Mouse (Mus musculus) intestine, postnatal 0 days (tissue): Measurements from ENCODE around the gene Tmem262. TPM values are rescaled to one million over a fixed set of nuclear protein-coding genes. Genes with fewer than 3 reads are reported as not detected.

Source experiments
- ATAC-seq: fragments of 200-750 bp; cut with Nextera tagmentation; 2 replicates; pipeline ENCODE4 v1.8.0; 2017; ENCODE audit warnings: mild to moderate bottlenecking, moderate TSS enrichment, moderate library complexity
- H3K27ac ChIP-seq: fragments of 300-500 bp; sonication (generic); 2 replicates; pipeline ENCODE4 v1.5.1; 2014; ENCODE audit warnings: mild to moderate bottlenecking, low read depth, low read length, moderate library complexity
- H3K27me3 ChIP-seq: fragments of 300-500 bp; sonication (generic); replicated peaks from 2 replicates; pipeline ENCODE4 v1.6.1; 2014; ENCODE audit warnings: low read length, mixed read lengths; ENCODE audit not compliant: control insufficient read depth, insufficient read depth
- H3K36me3 ChIP-seq: fragments of 300-500 bp; sonication (generic); 2 replicates; pipeline ENCODE4 v1.6.1; 2014; ENCODE audit warnings: mild to moderate bottlenecking, moderate library complexity; ENCODE audit not compliant: control insufficient read depth, insufficient read depth
- H3K4me1 ChIP-seq: fragments of 300-500 bp; sonication (generic); replicated peaks from 2 replicates; pipeline ENCODE4 v1.6.1; 2014; ENCODE audit warnings: antibody characterized with exemption, low read length, mixed read lengths; ENCODE audit not compliant: control insufficient read depth, insufficient read depth
- H3K4me2 ChIP-seq: fragments of 300-500 bp; sonication (generic); replicated peaks from 2 replicates; pipeline ENCODE4 v1.6.1; 2014; ENCODE audit warnings: low read depth, mild to moderate bottlenecking, moderate library complexity
- H3K4me3 ChIP-seq: fragments of 300-500 bp; sonication (generic); 2 replicates; pipeline ENCODE4 v1.5.1; 2014; ENCODE audit warnings: low read depth, low read length
- H3K9ac ChIP-seq: fragments of 300-500 bp; sonication (generic); 2 replicates; pipeline ENCODE4 v1.6.1; 2014; ENCODE audit warnings: mild to moderate bottlenecking, low read depth, low read length
- H3K9me3 ChIP-seq: fragments of 300-500 bp; sonication (generic); 2 replicates; pipeline ENCODE4 v1.6.1; 2016; ENCODE audit warnings: mixed run types; ENCODE audit not compliant: control insufficient read depth
- CTCF ChIP-seq: sonication (generic); IDR thresholded peaks from 2 replicates; pipeline ENCODE4 v1.5.1; 2016; ENCODE audit warnings: low read depth, mild to moderate bottlenecking, control low read depth, antibody characterized with exemption, moderate library complexity
- WGBS: fragments of 180-500 bp; shearing (Covaris S2); extraction: QIAGEN DNeasy Blood & Tissue Kit; methylation state at CpG from one replicate; pipeline ENCODE4 v1.1.7; 2014; 5-methylcytosine and 5-hydroxymethylcytosine counted together
- polyA plus RNA-seq: library from polyadenylated mRNA; unstranded; fragments of >200 nt; fragmentation: Nextera tagmentation; extraction: Ambion mirVana; gene quantifications from 2 replicates; pipeline ENCODE4 v1.2.1, GENCODE M21; 2015

Gene Tmem262
- polyA plus RNA-seq, result not detected in 2 replicates

DNA sequence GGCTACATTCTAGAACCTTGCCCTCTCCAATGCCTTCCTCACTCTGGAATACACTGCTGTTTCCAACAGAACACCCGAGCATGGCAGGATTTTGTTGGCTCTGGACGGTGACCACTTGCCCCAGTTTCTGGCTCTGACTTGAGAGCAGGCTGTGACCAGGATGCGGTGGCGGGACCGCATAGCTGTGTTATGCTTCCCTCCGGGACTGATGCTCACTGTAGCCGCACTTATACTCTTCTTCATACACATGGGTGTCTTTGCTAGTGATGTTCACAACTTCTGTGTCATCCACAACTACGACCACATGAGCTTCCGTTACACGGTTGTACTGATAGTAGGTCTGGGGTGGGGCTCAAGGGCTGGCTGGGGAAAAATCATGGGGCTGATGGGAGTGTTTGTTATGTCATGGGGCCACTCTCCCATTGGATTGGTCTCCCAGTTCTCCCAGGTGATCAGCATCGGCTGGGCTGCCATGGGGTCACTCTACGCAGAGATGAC is at the start of gene Tmem262:
Tmem262 (plus strand) TSS at position 51 of the 498 bp plus-strand sequence.
- ATAC-seq, result no peak
- WGBS, result 87% methylated on average over 12 of the region's 12 CpGs
- H3K9me3 ChIP-seq, result no peaks in the 10 kb centered on the region
- peaks cover 5% of the 10 kb centered on the region; the same call in 1 of the 2 replicates for H3K4me1 ChIP-seq
- peaks cover 27% of the 10 kb centered on the region for H3K36me3 ChIP-seq
- H3K27ac ChIP-seq, result no peak within 1 kb of the TSS
- no peaks in the 10 kb centered on the region for H3K27me3 ChIP-seq
- H3K9ac ChIP-seq, result no peak within 1 kb of the TSS
- no peak within 1 kb of the TSS for H3K4me3 ChIP-seq
- no peak within 1 kb of the TSS for H3K4me2 ChIP-seq
- no peak for TF ChIP-seq CTCF

DNA sequence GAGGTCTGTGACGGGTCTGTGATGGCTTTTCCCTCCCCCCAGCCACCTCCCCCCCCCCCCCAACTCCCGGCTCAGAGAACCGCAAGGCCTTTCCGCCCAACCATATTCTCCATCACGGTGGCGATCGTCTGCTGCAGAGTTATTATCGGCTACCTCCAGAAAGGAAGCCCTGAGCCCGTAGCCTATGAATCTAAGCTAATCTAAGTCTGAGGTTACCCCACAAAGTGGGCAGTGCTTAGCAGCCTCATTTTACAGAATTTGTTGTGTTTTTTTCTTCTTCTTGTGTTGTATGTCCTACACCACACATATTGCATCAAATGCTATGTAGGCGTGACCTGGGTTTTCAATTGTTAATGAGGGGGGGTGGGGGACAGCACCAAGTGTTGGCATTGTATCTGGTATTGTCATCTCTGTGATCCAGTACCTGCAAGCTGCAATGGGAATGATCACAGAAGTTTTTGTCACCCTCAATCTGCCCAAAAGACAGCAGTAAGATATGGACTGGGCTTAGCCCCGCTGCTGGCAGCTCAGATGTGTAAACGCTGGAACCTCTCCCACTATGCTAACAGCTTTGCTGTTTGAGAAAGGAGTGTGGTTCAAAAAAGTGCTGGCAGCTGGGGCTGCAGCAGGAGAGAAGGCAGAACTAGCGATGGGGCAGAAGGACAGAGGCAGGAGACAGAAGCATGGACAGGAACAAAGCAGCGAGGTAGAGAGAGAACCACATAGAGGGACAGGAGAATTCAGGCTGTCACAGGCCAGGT is 49.1 kb upstream of the Tmem262 start:
- Histone ChIP-seq H3K4me1 (no peaks in the 10 kb centered on the region), H3K36me3 (no peaks in the 10 kb centered on the region), H3K27ac (no peak overlapping the region), H3K9ac (no peak overlapping the region), H3K27me3 (no peaks in the 10 kb centered on the region), H3K4me3 (no peak overlapping the region), H3K4me2 (no peak overlapping the region), H3K9me3 (no peaks in the 10 kb centered on the region)
- TF ChIP-seq CTCF, result no peak
- 75% methylated on average over 14 of the region's 14 CpGs for WGBS
- ATAC-seq, result no peak

DNA sequence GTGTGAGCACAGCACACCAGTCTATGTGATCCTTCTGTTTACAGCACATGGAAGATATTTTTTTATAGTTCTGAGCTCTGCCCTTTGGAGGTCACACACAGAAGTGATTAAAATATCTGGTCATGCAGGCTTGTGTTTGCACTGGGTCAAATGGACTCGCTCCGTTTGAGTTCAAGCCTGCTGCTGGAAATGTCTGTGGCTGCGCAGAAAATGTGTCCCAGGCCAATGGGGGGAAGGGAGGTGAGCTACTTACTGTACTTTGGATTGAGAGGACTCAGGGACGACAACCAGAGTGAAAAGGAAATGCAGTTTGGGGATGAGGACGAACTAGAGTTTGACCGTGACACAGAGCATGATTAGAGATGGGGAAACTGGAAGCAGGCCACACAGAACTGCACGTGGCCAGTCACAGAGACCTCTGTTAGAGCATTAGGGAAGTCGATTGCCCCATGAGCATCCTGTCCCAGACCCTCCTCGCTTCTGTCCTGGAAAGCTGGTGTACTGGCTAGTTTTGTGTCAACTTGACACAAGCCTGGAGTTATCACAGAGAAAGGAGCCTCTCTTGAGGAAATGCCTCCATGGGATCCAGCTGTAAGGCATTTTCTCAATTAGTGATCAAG is 43.8 kb upstream of the Tmem262 start:
- no peak overlapping the region for H3K4me3 ChIP-seq
- no peaks in the 10 kb centered on the region for H3K9me3 ChIP-seq
- no peak for TF ChIP-seq CTCF
- WGBS, result 60% methylated on average over 9 of the region's 9 CpGs
- H3K36me3 ChIP-seq, result no peaks in the 10 kb centered on the region
- ATAC-seq, result no peak
- no peaks in the 10 kb centered on the region for H3K4me1 ChIP-seq
- no peak overlapping the region for H3K9ac ChIP-seq
- no peak overlapping the region for H3K27ac ChIP-seq
- no peak overlapping the region for H3K4me2 ChIP-seq
- H3K27me3 ChIP-seq, result no peaks in the 10 kb centered on the region

DNA sequence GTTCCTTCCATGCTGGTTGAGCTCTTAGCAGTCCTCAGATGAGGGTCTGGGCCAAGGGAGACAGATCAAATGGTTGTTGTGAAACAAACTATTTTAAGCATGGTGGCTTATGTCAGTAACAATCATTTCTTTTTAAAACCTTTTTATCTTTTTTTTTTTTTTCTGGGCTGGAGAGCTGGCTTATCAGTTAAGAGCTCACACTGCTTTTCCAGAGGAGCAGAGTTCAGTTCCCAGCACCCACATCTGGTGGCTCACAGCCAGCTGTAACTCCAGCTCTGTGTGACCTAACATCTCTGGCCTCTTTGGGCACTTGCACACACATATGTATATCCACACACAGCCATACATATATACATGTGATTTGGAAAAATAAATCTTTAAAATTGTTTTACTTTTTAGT is 42.1 kb upstream of the Tmem262 start:
- Histone ChIP-seq H3K4me2 (no peak overlapping the region), H3K27me3 (no peaks in the 10 kb centered on the region), H3K9ac (no peak overlapping the region), H3K27ac (no peak overlapping the region), H3K9me3 (no peaks in the 10 kb centered on the region), H3K4me1 (no peaks in the 10 kb centered on the region), H3K36me3 (no peaks in the 10 kb centered on the region), H3K4me3 (no peak overlapping the region)
- TF ChIP-seq CTCF, result no peak
- ATAC-seq, result no peak

DNA sequence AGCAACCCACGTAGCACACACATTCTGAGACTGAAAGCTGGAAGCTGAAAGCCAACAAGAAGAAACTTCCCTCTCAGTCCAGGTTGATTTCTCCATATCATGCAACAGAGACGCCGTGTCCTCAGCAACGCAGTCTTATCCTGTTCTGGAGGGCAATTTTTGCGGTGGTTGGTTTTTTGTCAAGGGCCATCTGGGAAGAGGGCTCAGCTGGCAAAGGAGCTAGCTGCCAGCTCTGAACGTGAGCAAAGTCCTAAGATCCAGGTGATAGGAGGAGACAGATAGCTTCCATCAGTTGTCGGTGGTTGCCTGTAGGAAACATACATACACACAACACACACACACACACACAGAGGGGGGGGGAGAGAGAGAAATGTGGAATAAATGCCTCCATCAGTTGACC is 41.5 kb upstream of the Tmem262 start:
- Histone ChIP-seq H3K4me3 (no peak overlapping the region), H3K27ac (no peak overlapping the region), H3K36me3 (no peaks in the 10 kb centered on the region), H3K4me2 (no peak overlapping the region), H3K4me1 (no peaks in the 10 kb centered on the region), H3K27me3 (no peaks in the 10 kb centered on the region), H3K9me3 (no peaks in the 10 kb centered on the region), H3K9ac (no peak overlapping the region)
- no peak for TF ChIP-seq CTCF
- no peak for ATAC-seq
- 77% methylated on average over 7 of the region's 7 CpGs for WGBS

DNA sequence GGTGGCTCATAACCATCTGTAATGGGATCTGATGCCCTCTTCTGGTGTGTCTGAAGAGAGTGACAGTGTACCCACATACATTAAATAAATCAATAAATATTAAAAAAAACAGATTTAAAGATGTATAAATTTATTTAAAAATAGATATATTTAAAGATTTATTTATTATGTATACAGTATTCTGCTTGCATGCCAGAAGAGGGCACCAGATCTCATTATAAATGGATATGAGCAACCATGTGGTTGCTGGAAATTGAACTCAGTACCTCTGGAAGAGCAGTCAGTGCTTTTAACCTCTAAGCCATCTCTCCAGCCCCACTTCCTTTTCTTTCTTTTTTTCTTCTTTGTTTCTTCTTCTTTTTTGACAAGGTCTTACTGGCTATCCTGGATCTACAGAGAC is 39.8 kb upstream of the Tmem262 start:
- no peaks in the 10 kb centered on the region for H3K9me3 ChIP-seq
- TF ChIP-seq CTCF, result peak; percentile 19; the same call in 1 of the 2 replicates
- no peaks in the 10 kb centered on the region for H3K36me3 ChIP-seq
- no peak for ATAC-seq
- no peak overlapping the region for H3K27ac ChIP-seq
- H3K4me3 ChIP-seq, result no peak overlapping the region
- no peak overlapping the region for H3K9ac ChIP-seq
- no peak overlapping the region for H3K4me2 ChIP-seq
- no peaks in the 10 kb centered on the region for H3K4me1 ChIP-seq
- no peaks in the 10 kb centered on the region for H3K27me3 ChIP-seq
